Mouse (Mus musculus) forebrain, postnatal 0 days (tissue): ENCODE results near the gene Sgpl1. TPM values are rescaled to one million over a fixed set of nuclear protein-coding genes. Genes with fewer than 3 reads are reported as not detected.

Experiments used
- ATAC-seq: fragments of 200-750 bp; cut with Nextera tagmentation; 2 replicates; pipeline ENCODE4 v1.8.0; 2017; ENCODE audit warnings: mild to moderate bottlenecking, moderate library complexity
- DNase-seq: peaks from one replicate; pipeline ENCODE4 v3.0.0-alpha.2; 2015
- H3K27ac ChIP-seq: fragments of 300-500 bp; sonication (generic); 2 replicates; pipeline ENCODE4 v1.5.1; 2014; ENCODE audit warnings: low read depth, mild to moderate bottlenecking, antibody characterized with exemption, low read length, moderate library complexity, mixed read lengths
- H3K27me3 ChIP-seq: fragments of 300-500 bp; sonication (generic); 2 replicates; pipeline ENCODE4 v1.6.1; 2014; ENCODE audit warnings: mild to moderate bottlenecking, low read length, mixed read lengths; ENCODE audit not compliant: insufficient read depth
- H3K36me3 ChIP-seq: fragments of 300-500 bp; sonication (generic); 2 replicates; pipeline ENCODE4 v1.6.1; 2014; ENCODE audit warnings: mild to moderate bottlenecking, moderate library complexity; ENCODE audit not compliant: insufficient read depth
- H3K4me1 ChIP-seq: fragments of 300-500 bp; sonication (generic); 2 replicates; pipeline ENCODE4 v1.6.1; 2014; ENCODE audit warnings: antibody characterized with exemption; ENCODE audit not compliant: insufficient read depth
- H3K4me2 ChIP-seq: fragments of 300-500 bp; sonication (generic); 2 replicates; pipeline ENCODE4 v1.6.1; 2014; ENCODE audit warnings: low read depth, mild to moderate bottlenecking, moderate library complexity
- H3K4me3 ChIP-seq: fragments of 300-500 bp; sonication (generic); 2 replicates; pipeline ENCODE4 v1.5.1; 2014; ENCODE audit warnings: low read depth, low read length, mixed read lengths
- H3K9ac ChIP-seq: fragments of 300-500 bp; sonication (generic); 2 replicates; pipeline ENCODE4 v1.6.1; 2014; ENCODE audit warnings: mild to moderate bottlenecking
- H3K9me3 ChIP-seq: fragments of 300-500 bp; sonication (generic); 2 replicates; pipeline ENCODE4 v1.6.1; 2016; ENCODE audit warnings: low read length
- CTCF ChIP-seq: sonication (generic); IDR thresholded peaks from 2 replicates; pipeline ENCODE4 v1.5.1; 2016; ENCODE audit warnings: antibody characterized with exemption, control low read depth, low read depth
- WGBS: fragments of 180-500 bp; shearing (Covaris S2); extraction: QIAGEN DNeasy Blood & Tissue Kit; methylation state at CpG from one replicate; pipeline ENCODE4 v1.1.7; 2014; 5-methylcytosine and 5-hydroxymethylcytosine counted together
- polyA plus RNA-seq: library from polyadenylated mRNA; unstranded; fragments of >200 nt; fragmentation: Nextera tagmentation; extraction: Ambion mirVana; gene quantifications from 2 replicates; pipeline ENCODE4 v1.2.1, GENCODE M21; 2015
- total RNA-seq: library from RNA; depleted of rRNA; stranded (reverse); fragments of >200 nt; gene quantifications from 2 replicates; pipeline ENCODE4 v1.2.3, GENCODE M21; 2014

Gene Sgpl1
- total and polyA plus RNA-seq, 2 experiments from 2014 or later, result 31.9 to 50.6 TPM

- no peak for ATAC-seq
- Histone ChIP-seq H3K4me2 (no peak overlapping the region), H3K27ac (no peak overlapping the region), H3K4me3 (no peak overlapping the region), H3K9me3 (no peaks in the 10 kb centered on the region), H3K9ac (no peak overlapping the region), H3K27me3 (no peaks in the 10 kb centered on the region), H3K4me1 (no peaks in the 10 kb centered on the region), H3K36me3 (0 out of 2 replicates have a peak, but pooled peaks cover 3% of the 10 kb centered on the region)
- TF ChIP-seq CTCF, result no peak
- 92% methylated on average over 2 of the region's 2 CpGs for WGBS
- no peak for DNase-seq
Observed at GRCm38 (mm10) chr10:61143343-61143742, 4.2 kb downstream of the Sgpl1 start.

GRCm38 (mm10) chr10:61137567-61137966 lies 9.9 kb downstream of the Sgpl1 start:
- Histone ChIP-seq H3K4me1 (no peaks in the 10 kb centered on the region), H3K9ac (no peak overlapping the region), H3K9me3 (no peaks in the 10 kb centered on the region), H3K27ac (no peak overlapping the region), H3K27me3 (no peaks in the 10 kb centered on the region), H3K4me2 (no peak overlapping the region), H3K4me3 (no peak overlapping the region), H3K36me3 (peaks cover 3% of the 10 kb centered on the region; the same call in 1 of the 2 replicates)
- ATAC-seq, result no peak
- no peak for DNase-seq
- WGBS, result 74% methylated on average over 1 of the region's 1 CpGs
- no peak for TF ChIP-seq CTCF

GRCm38 (mm10) chr10:61135226-61135839 lies 12.2 kb downstream of the Sgpl1 start:
- 72% methylated on average over 3 of the region's 3 CpGs for WGBS
- Histone ChIP-seq H3K27me3 (no peaks in the 10 kb centered on the region), H3K27ac (no peak overlapping the region), H3K4me1 (no peaks in the 10 kb centered on the region), H3K36me3 (peaks cover 2% of the 10 kb centered on the region; the same call in 1 of the 2 replicates), H3K4me2 (no peak overlapping the region), H3K9me3 (no peaks in the 10 kb centered on the region), H3K9ac (no peak overlapping the region), H3K4me3 (no peak overlapping the region)
- ATAC-seq (no peak), DNase-seq (no peak)
- no peak for TF ChIP-seq CTCF

DNA sequence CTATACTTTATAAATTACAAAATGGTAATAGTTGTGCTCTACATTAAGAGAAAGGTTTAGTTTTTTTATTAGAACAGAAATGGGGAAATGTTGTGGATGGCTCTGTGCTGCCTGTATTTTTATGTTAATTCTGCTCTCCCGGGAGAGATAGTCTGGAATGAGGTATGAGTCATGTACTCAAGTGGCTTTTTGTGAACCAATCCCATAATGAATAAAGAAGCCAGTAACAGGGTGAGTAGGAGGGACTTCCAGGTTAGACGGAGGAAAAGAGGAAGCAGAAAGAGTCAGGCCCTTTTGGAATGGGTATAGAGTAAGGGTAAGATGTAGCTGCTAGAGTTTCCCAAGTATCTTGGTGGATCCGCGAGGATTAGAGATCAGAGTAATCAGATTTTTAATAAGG lies 13.5 kb downstream of the Sgpl1 start:
- no peak overlapping the region for H3K4me2 ChIP-seq
- peaks cover 2% of the 10 kb centered on the region; the same call in 1 of the 2 replicates for H3K36me3 ChIP-seq
- H3K4me3 ChIP-seq, result no peak overlapping the region
- ATAC-seq (no peak), DNase-seq (no peak)
- no peak for TF ChIP-seq CTCF
- WGBS, result 65% methylated on average over 4 of the region's 4 CpGs
- H3K9ac ChIP-seq, result no peak overlapping the region
- no peaks in the 10 kb centered on the region for H3K27me3 ChIP-seq
- no peaks in the 10 kb centered on the region for H3K9me3 ChIP-seq
- no peaks in the 10 kb centered on the region for H3K4me1 ChIP-seq
- H3K27ac ChIP-seq, result no peak overlapping the region

DNA sequence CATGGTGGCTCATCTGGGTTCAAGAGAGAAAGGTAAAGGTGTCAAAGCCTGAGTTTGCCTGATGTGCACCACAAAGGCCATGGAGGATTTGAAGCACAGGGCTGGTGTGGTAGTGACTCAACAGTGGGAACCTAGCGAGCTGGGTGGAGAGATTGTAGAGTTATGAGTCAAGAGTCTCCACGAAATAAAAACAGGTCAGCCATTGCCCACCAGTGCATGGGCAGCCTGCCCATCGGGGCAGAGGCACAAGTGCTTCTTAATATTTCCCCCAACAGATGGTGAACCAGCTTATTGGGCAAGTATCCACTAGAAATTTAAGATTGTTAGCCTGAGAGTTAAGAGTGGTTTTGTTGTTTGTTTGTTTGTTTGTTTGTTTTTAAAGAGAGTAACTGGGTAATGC lies 16.5 kb downstream of the Sgpl1 start:
- no peak overlapping the region for H3K4me2 ChIP-seq
- 0 out of 2 replicates have a peak, but pooled peaks cover 2% of the 10 kb centered on the region for H3K36me3 ChIP-seq
- H3K9ac ChIP-seq, result no peak overlapping the region
- H3K4me1 ChIP-seq, result no peaks in the 10 kb centered on the region
- DNase-seq (no peak), ATAC-seq (no peak)
- no peaks in the 10 kb centered on the region for H3K9me3 ChIP-seq
- no peak overlapping the region for H3K27ac ChIP-seq
- no peak for TF ChIP-seq CTCF
- WGBS, result 81% methylated on average over 3 of the region's 3 CpGs
- no peaks in the 10 kb centered on the region for H3K27me3 ChIP-seq
- H3K4me3 ChIP-seq, result no peak overlapping the region

GRCm38 (mm10) chr10:61128701-61129365 lies 18.7 kb downstream of the Sgpl1 start:
- Histone ChIP-seq H3K9ac (no peak overlapping the region), H3K4me3 (no peak overlapping the region), H3K27ac (no peak overlapping the region), H3K4me2 (no peak overlapping the region), H3K27me3 (no peaks in the 10 kb centered on the region), H3K36me3 (0 out of 2 replicates have a peak, but pooled peaks cover 2% of the 10 kb centered on the region), H3K4me1 (no peaks in the 10 kb centered on the region), H3K9me3 (no peaks in the 10 kb centered on the region)
- ATAC-seq (no peak), DNase-seq (no peak)
- no peak for TF ChIP-seq CTCF
- WGBS, result 95% methylated on average over 1 of the region's 1 CpGs

DNA sequence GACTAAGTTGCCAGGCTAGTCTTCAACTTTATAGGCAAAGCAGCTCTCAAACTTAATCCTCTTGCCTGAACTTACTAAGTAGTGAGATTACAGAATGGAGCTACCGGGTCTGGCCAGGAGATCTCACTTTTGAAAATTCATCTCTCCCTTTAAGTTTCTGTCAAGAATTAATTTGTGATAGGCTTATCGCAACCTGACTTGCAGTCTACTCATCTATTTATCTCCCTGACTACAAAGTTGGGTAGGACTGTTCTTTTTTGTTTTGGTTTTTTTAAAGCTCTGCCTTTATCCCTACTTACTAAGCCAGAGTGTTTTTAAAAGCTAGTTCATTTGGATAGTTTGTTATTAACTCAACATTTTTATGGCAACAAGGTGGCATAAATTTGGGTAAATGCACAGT lies 23.0 kb downstream of the Sgpl1 start:
- Histone ChIP-seq H3K9ac (no peak overlapping the region), H3K9me3 (no peaks in the 10 kb centered on the region), H3K27me3 (no peaks in the 10 kb centered on the region), H3K27ac (no peak overlapping the region), H3K4me3 (no peak overlapping the region), H3K4me2 (no peak overlapping the region), H3K4me1 (no peaks in the 10 kb centered on the region), H3K36me3 (peaks cover 17% of the 10 kb centered on the region; the same call in 1 of the 2 replicates)
- ATAC-seq (no peak), DNase-seq (no peak)
- WGBS, result 94% methylated on average over 2 of the region's 2 CpGs
- no peak for TF ChIP-seq CTCF
